Mouse (Mus musculus): Measurements from ENCODE around the gene Gm20708. TPM values are rescaled to one million over a fixed set of nuclear protein-coding genes. Genes with fewer than 3 reads are reported as not detected.
"Not testable (repeated sequence)": the region's sequence is repeated elsewhere in the genome, so short reads cannot be mapped to it uniquely, and the experiment has no call there.

Gm20708 gene
- total RNA-seq, 1 experiment from 2014 or later: 1.8 TPM

GRCm38 (mm10) chr11:117781199-117781821 lies 28.2 kb upstream of the Gm20708 start:
- DNase-seq: peak; percentile 89

- DNase-seq: peak; percentile 38
Measured at GRCm38 (mm10) chr11:117781993-117782704, 27.3 kb upstream of the Gm20708 start, which contains the start of the genes Tmc8 and Tmc6. Tmc8 (plus strand) TSS chr11:117782076. Tmc6 (minus strand) TSS chr11:117782198.

- no peak for DNase-seq
Measured at GRCm38 (mm10) chr11:117782705-117783034, 26.8 kb upstream of the Gm20708 start.

GRCm38 (mm10) chr11:117783089-117783488 lies 26.4 kb upstream of the Gm20708 start:
- peak; percentile 57 for DNase-seq

- no peak for DNase-seq
Measured at GRCm38 (mm10) chr11:117783683-117784309, 25.7 kb upstream of the Gm20708 start.

- DNase-seq: peak; percentile 65
Measured at GRCm38 (mm10) chr11:117786294-117786693, 23.2 kb upstream of the Gm20708 start.

- not testable (repeated sequence) for DNase-seq
Measured at GRCm38 (mm10) chr11:117788481-117788880, 21.0 kb upstream of the Gm20708 start.

- peak; percentile 68 for DNase-seq
Measured at GRCm38 (mm10) chr11:117790286-117790685, 19.2 kb upstream of the Gm20708 start.

- DNase-seq: no peak
Measured at GRCm38 (mm10) chr11:117790703-117791440, 18.6 kb upstream of the Gm20708 start.

GRCm38 (mm10) chr11:117791441-117791761 lies 18.1 kb upstream of the Gm20708 start:
- DNase-seq: no peak

GRCm38 (mm10) chr11:117792281-117792888 lies 17.1 kb upstream of the Gm20708 start:
- no peak for DNase-seq

- DNase-seq: no peak
Measured at GRCm38 (mm10) chr11:117794035-117794551, 15.4 kb upstream of the Gm20708 start.

GRCm38 (mm10) chr11:117796954-117797353 lies 12.5 kb upstream of the Gm20708 start:
- no peak for DNase-seq

GRCm38 (mm10) chr11:117797511-117798159 lies 11.8 kb upstream of the Gm20708 start, which contains the start of gene 6030468B19Rik:
6030468B19Rik (plus strand) TSS chr11:117797660.
- DNase-seq: no peak

GRCm38 (mm10) chr11:117798160-117798541 lies 11.3 kb upstream of the Gm20708 start:
- no peak for DNase-seq

GRCm38 (mm10) chr11:117799174-117799573 lies 10.3 kb upstream of the Gm20708 start:
- no peak for DNase-seq

GRCm38 (mm10) chr11:117800038-117800437 lies 9.4 kb upstream of the Gm20708 start:
- no peak for DNase-seq

- DNase-seq: no peak
Measured at GRCm38 (mm10) chr11:117801650-117802049, 7.8 kb upstream of the Gm20708 start.

- no peak for DNase-seq
Measured at GRCm38 (mm10) chr11:117803166-117803688, 6.2 kb upstream of the Gm20708 start.

- DNase-seq: no peak
Measured at GRCm38 (mm10) chr11:117806781-117807180, 2.7 kb upstream of the Gm20708 start.

- DNase-seq: peak; percentile 93
Measured at GRCm38 (mm10) chr11:117810401-117811046, 1.1 kb downstream of the Gm20708 start.
